Mouse (Mus musculus): Measurements from ENCODE around the gene Gdpd2.

The Gdpd2 gene

DNA sequence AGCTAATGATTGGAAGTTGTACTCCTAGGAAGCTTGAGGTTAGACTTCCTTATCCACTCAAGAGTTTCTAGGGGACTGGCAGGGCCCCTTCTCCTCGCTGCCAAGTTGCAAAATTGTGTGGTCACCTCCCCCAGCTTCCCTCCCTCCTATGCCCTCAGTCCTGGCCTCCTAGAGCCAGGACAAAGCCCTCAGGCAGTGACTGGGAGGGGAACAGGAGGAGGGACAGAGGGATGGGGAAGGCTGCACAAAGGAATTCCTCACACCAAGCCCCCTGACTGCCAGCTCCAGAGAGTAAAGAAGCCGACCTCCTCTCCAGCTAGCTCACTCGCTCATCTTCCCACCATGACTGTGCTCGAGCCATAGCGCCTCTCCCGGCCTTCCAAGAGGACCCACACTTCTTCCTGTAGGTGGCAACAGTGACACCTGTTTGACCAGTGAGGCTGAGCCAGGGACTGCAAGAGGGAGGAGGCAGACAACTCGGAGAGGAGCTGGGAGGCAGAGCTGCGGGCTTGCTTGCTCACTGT is at the start of gene Gdpd2:
Gdpd2 (plus strand) TSS at position 209 of the 524 bp plus-strand sequence.
- no peak for DNase-seq (ENCODE audit: low read depth in 2 of 2, low spot score in 2 of 2)

DNA sequence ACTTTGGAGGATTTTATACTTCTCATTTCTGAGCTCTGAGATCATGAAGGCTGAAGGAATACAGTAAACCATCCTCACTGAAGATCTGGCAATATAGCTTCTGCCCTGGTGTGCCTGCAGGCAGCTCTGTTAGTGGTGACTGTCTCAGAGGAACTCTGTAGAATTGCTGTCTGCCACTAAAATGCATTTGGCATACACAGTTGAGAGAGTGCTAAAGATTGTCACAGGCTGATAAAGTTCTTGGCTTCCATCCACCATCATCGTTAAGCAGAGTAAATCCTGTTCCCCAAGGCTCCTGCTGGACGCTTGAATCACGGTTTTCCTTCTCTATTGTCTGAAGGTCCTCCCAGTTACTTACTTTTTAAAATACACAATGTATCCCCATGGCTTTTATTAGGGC is 43.1 kb upstream of the Gdpd2 start:
- DNase-seq (ENCODE audit: low read depth in 2 of 2, low spot score in 2 of 2), result no peak

DNA sequence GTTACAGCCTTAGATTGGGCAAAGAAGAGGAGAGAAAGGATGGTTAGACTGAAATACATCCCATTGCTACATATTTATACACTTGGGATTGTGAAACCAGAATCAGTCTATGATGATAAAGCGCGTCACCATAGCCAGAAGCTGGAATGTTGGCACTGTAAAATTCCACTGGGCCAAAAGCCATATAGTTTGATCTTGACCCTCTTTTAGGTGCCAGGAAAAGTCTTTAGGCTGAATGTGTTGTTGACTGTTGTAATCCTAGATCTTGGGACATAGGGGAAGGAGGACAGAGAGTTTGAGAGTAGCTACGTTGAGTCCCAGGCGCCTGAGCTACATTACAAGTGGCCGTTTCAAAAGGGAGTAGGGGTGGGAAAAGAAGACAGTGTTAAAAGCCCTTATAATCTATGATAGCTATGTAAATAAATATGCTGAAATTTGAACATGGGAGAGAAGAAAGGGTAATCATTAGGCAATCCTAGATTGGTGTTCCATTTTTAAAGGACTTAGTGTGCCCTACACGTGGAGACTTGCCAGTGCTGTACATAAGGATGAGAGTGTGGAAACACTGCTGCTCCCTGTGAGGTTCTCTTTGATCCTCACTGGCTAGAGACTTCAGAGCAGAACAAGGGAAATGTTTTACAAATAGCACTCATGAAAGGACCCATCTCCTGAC is 42.2 kb upstream of the Gdpd2 start:
- DNase-seq (ENCODE audit: low read depth in 2 of 2, low spot score in 2 of 2), result no peak

DNA sequence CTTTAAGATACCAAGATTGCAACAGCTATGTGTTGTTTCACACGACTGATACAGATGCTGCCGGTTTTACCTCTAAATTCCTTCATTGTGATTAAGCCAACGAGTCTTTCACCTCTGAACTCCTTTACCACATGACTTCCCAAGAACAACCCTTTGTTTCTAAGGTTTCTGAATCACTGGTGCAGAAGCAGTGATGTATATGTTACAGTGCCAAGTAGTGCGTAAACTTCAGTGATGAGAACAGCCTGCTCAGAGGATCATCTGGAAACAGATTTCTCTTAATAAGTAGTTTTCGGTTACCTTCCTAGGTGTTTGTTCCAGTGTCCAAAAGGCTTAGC is 41.7 kb upstream of the Gdpd2 start:
- no peak for DNase-seq (ENCODE audit: low read depth in 2 of 2, low spot score in 2 of 2)

DNA sequence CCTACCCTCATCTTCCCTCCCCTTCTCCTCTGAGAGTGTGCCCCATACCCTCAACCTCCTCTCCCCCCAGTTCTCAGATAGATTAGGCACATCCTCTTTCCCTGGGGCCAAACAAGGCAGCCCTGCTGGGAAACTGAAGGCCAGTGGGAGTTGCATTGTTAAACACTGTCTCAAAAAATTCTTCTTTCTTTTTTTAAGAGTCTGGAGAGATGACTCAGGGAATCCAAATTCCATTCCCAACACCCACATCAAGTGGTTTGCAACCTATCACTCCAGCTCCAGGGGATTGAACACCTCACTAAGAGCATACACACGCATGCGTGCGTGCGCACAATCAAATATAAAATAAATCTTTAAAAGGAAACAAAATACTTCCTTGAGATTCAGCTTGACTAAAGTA is 32.9 kb upstream of the Gdpd2 start:
- no peak for DNase-seq (ENCODE audit: low read depth in 2 of 2, low spot score in 2 of 2)

DNA sequence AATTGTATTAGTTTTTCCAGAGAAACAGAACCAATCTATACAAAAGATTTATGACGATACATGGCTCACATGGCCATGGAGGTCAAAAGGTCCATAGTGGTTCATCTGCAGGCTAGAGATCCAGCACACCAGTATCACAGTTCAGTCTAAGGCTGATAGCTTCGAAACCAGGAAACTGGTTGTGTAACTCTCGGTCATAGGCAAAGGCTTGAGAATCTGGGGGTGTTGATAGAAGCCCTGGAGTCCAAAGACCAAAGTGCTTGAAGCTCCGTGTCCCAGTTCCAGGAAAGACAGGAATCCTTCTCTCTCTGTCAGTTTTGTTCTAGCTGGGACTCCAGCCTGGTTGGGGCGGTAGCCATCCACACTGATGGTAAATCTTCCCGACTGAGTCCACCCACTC is 21.6 kb upstream of the Gdpd2 start:
- no peak for DNase-seq (ENCODE audit: low read depth in 2 of 2, low spot score in 2 of 2)

- DNase-seq (ENCODE audit: low read depth in 2 of 2, low spot score in 2 of 2), result no peak
Observed at GRCm38 (mm10) chrX:100716173-100716572, 13.5 kb upstream of the Gdpd2 start.

GRCm38 (mm10) chrX:100728947-100729346 is 726 bp upstream of the Gdpd2 start:
- DNase-seq (ENCODE audit: low read depth in 2 of 2, low spot score in 2 of 2), result no peak

DNA sequence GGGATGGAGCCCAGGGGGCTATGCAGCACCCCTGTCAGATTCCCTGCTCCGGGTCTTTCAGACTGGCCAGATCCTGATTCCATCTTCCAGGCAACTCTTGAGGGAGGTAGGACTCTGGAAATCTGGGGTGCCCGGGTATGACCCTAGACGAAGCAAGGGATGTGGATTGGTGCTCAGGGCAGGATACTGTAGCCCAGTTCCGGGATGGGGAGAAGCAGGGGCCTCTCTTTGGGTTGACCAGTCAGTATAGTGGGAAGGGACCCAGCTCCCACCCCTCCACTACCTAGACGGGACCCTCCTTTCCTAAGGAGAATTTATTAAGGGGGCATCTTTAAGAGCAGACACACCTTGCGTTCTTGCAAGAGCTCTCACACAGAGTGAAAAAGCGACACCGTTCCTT is 593 bp downstream of the Gdpd2 start:
- no peak for DNase-seq (ENCODE audit: low read depth in 2 of 2, low spot score in 2 of 2)

- DNase-seq (ENCODE audit: low read depth in 2 of 2, low spot score in 2 of 2), result no peak
Observed at GRCm38 (mm10) chrX:100734359-100734758, 4.7 kb downstream of the Gdpd2 start.

DNA sequence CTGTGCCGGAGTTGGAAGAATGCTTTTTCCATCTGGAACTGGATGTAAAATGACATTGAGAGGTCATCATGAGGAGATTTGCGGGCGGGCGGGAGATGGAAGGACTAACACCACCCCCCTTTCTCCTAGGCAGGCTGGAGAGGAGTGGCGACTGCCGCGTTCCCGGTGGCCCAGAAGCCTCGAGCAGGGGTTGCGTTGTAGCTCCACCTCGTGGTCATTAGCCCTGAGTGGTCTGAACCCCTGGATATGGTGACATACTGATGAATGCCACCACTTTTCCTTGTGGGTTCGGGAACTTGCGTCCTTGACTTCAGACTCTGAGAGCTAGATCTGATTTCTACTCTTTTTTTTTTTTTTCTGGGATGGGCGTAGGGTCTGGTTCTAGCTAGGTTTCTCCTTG is 9.2 kb downstream of the Gdpd2 start:
- DNase-seq (ENCODE audit: low read depth in 2 of 2, low spot score in 2 of 2), result no peak

DNA sequence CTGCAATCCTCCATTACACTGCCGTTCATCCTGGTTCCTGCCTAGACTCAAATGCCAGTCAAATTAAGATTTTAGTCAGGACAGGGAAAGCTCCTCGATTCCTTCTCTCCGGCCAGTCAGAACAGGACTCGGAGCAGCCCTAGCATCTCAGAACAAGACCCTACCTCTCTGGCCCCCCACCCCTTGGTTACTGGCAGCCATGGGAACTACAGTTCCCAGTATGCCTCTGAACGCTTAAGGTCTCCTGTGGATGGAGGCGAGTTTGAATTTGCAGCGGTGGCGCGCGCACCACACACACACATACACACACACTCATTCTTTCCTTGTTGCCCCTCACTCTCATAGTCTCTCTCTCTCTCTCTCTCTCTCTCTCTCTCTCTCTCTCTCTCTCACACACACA is 9.8 kb downstream of the Gdpd2 start:
- no peak for DNase-seq (ENCODE audit: low read depth in 2 of 2, low spot score in 2 of 2)

GRCm38 (mm10) chrX:100740785-100741184 is 11.1 kb downstream of the Gdpd2 start:
- no peak for DNase-seq (ENCODE audit: low read depth in 2 of 2, low spot score in 2 of 2)

GRCm38 (mm10) chrX:100741940-100742339 is 12.3 kb downstream of the Gdpd2 start:
- peak; percentile 1 to 28 for DNase-seq (ENCODE audit: low read depth in 2 of 2, low spot score in 2 of 2)

DNA sequence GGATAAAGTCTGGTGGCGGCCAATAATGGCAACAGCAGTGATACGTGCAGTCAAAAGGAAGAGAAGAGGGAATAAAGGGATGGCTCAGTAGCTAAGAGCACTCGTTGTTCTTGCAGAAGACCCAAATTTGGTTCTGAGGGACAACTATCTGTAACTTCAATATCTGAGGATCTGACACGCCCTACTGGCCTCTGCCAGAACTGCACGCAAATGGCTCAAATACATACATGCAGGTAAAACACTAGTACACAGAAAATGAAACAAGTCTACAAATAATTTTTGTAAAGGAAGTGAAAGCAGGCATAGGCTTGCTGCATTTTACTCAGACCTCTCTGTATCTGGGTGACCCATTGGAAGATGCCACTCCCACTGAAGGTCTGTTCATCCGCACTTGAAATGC is 36.2 kb downstream of the Gdpd2 start:
- DNase-seq (ENCODE audit: low read depth in 2 of 2, low spot score in 2 of 2), result no peak

DNA sequence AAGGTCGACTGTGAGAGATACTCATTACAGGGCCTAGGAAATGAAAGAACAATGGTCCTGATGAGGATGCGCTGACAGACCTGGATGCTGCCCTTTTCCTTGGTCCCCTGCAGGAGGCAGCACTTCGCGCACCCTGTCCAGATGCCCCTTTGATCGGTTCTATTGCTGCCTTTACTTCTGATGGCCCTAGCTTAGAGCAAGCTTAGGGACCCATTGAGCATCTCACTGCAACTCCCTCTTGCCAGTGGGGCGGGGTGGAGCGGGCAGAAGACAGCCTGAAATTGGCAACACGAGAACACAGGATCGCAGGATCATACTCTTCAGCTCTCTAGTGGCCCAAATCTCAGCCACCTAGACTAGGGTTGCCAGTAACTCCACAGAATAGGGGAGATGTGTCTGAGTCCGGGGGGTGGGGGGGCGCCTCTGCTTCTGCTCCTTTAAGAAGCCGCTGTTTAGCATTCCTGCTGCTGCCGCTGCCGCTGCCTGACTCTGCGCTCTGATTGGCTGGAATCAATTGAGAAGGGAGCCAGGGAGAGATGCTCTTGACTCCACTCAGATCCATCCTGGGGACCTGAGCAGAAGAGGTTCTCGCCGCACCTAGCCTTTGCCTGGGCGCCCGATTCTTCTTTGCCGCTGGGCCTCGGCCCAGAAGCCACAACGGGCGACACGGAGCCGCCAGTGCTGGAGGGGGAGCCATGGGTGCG is 37.7 kb downstream of the Gdpd2 start, which contains the start of gene Dlg3:
Dlg3 (plus strand) TSS at position 542 of the 704 bp plus-strand sequence.
- peak in 1 of 2 experiments; percentile 15 for DNase-seq (ENCODE audit: low read depth in 2 of 2, low spot score in 2 of 2)

DNA sequence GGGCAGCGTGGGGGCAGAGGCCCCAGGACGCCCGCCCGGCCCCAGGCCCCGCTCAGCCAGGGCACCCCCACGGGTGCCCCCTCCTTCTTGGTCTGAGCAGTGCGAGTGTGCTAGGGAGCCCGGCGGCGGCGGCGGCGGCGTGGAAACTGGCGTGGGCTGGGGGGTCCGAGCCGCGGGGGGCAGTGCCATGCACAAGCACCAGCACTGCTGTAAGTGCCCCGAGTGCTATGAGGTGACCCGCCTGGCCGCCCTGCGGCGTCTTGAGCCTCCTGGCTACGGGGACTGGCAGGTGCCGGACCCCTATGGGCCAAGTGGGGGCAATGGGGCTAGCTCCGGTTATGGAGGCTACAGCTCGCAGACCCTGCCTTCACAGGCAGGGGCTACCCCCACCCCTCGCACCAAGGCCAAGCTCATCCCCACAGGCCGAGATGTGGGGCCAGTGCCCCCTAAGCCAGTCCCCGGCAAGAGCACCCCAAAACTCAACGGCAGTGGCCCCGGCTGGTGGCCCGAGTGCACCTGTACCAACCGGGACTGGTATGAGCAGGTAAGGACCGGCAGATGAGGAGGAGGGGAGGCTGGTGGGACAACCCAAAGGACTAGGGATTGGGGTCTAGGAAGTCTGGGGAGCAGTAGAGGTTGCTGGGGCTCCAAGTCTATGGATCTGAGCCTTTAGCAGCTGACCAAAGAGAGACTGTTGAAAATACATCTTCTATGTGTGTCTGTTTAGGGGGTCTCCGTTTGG is 38.4 kb downstream of the Gdpd2 start:
- no peak for DNase-seq (ENCODE audit: low read depth in 2 of 2, low spot score in 2 of 2)

- no peak for DNase-seq (ENCODE audit: low read depth in 2 of 2, low spot score in 2 of 2)
Observed at GRCm38 (mm10) chrX:100769281-100769680, 39.6 kb downstream of the Gdpd2 start.

DNA sequence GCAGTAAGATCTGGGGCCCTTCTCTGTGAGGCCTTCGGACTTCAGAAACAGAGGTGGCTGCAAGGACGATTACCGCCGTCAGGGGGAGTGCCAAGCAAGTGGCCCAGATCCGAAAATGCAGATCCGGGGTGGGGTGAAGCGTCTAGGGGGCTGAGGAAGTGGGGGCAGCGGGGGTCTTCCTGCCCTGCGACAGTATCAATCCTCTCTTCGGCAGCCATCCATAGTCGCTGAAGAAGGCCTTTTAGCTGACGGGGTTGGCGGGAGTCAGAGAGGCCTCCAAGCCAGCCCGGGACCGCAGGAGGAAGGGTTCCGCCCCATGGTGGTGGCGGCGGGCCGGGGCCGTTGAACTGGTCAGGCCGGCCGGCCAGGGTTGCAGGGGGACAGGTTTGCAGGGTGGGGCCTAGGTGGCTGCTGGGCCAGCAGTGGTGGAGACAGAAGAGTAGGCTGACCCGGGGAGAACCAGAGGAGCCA is 44.7 kb downstream of the Gdpd2 start:
- peak; percentile 33 to 62 for DNase-seq (ENCODE audit: low read depth in 2 of 2, low spot score in 2 of 2)

- no peak for DNase-seq (ENCODE audit: low read depth in 2 of 2, low spot score in 2 of 2)
Observed at GRCm38 (mm10) chrX:100775405-100775804, 45.7 kb downstream of the Gdpd2 start.

DNA sequence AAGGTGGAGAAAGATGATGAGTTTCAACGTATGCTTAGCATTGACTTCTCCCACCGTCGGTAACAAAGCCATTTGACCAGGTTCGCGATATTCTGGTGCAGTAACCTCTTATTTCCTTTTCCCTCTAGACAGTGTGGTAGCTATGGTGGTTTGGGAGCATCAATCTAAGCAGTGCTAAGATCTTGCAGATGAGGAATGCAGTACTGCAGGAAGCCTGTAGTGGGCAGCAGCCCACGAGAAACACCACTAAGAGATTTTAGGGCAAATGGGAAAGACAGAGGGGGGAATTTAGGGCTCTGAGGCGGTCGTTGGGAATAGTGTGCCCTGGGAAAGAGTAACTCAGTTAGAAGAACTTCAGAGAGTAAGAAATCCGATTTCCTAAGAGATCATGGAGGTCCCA is 46.8 kb downstream of the Gdpd2 start:
- peak in 1 of 2 experiments; percentile 52 for DNase-seq (ENCODE audit: low read depth in 2 of 2, low spot score in 2 of 2)

Measured in CD8-positive naive resting alpha-beta T cell, adult 2 months (primary cell).